Mouse (Mus musculus): Measurements from ENCODE around the gene Sox15. TPM values are rescaled to one million over a fixed set of nuclear protein-coding genes. Genes with fewer than 3 reads are reported as not detected.

Gene Sox15
- polyA plus RNA-seq, 1 experiment from 2014 or later, result 5.2 TPM

- H3K27ac ChIP-seq (replicated peaks), result peak overlapping the region; percentile 52
- peaks cover 57% of the 10 kb centered on the region for H3K36me3 ChIP-seq
- no peak overlapping the region for H3K4me2 ChIP-seq (replicated peaks)
- H3K4me3 ChIP-seq (replicated peaks), result no peak overlapping the region
- H3K4me1 ChIP-seq, result peaks cover 29% of the 10 kb centered on the region
- no peak for ATAC-seq (ENCODE audit: insufficient number of reproducible peaks, low FRiP score, low TSS enrichment, low read depth)
- H3K27me3 ChIP-seq, result no peaks in the 10 kb centered on the region
- H3K9me3 ChIP-seq (replicated peaks), result no peaks in the 10 kb centered on the region
- WGBS, result 88% methylated on average over 7 of the region's 7 CpGs
- no peak overlapping the region for H3K9ac ChIP-seq
These were observed 9.7 kb downstream of the Sox15 start for GRCm38 (mm10) chr11:69664841-69665240.

DNA sequence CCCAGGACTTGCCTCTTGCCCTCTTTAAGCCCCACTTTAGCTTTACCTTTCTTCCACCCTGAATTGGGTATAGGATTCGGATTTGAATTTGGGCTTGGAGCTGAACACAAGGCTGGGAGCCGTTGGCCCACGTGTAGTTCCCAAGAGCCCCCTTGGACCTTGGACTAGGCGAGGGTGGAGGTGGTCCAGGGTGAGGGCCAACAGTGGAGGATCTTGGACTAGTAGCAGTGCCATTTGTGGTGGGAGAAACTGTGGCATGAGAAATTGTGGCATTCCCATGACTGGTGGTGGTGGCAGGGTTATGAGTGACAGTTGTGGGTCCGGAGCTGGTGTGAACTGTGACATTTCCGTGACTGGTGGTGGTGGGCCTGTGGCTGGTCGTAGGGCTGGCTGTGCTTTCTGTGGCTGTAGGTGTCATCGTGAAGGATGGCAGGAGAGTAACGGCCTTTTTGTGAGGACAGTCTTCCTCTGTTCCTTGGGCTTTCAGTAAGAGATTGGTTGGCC lies 10.4 kb downstream of the Sox15 start:
- Histone ChIP-seq H3K4me1 (peaks cover 35% of the 10 kb centered on the region), H3K4me2 (replicated peaks) (no peak overlapping the region), H3K36me3 (peaks cover 63% of the 10 kb centered on the region), H3K9ac (no peak overlapping the region), H3K4me3 (replicated peaks) (no peak overlapping the region), H3K27ac (replicated peaks) (peak overlapping the region; percentile 41), H3K27me3 (no peaks in the 10 kb centered on the region), H3K9me3 (replicated peaks) (no peaks in the 10 kb centered on the region)
- ATAC-seq (ENCODE audit: insufficient number of reproducible peaks, low FRiP score, low TSS enrichment, low read depth), result no peak
- 74% methylated on average over 9 of the region's 9 CpGs for WGBS

GRCm38 (mm10) chr11:69665961-69666664 lies 11.0 kb downstream of the Sox15 start, which contains the start of gene Cd68:
TSS of gene Cd68 (minus strand) at chr11:69666153.
- no peak for ATAC-seq (ENCODE audit: insufficient number of reproducible peaks, low FRiP score, low TSS enrichment, low read depth)
- Histone ChIP-seq H3K4me3 (replicated peaks) (no peak within 1 kb of the TSS), H3K27ac (replicated peaks) (peak within 1 kb of the TSS; percentile 52), H3K4me1 (peaks cover 35% of the 10 kb centered on the region), H3K9me3 (replicated peaks) (no peaks in the 10 kb centered on the region), H3K36me3 (peaks cover 67% of the 10 kb centered on the region), H3K27me3 (no peaks in the 10 kb centered on the region), H3K4me2 (replicated peaks) (no peak within 1 kb of the TSS), H3K9ac (no peak within 1 kb of the TSS)
- 26% methylated on average over 7 of the region's 7 CpGs for WGBS

DNA sequence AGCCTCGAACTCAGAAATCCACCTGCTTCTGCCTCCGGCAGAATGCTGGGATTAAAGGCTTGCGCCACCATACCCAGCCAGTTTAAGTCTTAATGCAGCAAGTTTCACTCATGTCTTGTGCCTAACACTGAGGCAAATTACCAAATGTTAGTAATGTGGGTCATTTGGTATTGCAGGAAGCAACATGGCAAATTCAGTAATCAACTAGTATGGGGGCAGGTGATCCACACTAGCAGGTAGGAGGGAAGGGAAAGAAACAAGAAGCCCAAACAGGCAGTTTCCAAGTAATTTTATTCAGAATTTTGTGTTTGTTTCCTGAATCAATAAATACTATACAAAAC lies 11.5 kb downstream of the Sox15 start:
- no peak overlapping the region for H3K4me3 ChIP-seq (replicated peaks)
- H3K27me3 ChIP-seq, result no peaks in the 10 kb centered on the region
- ATAC-seq (ENCODE audit: insufficient number of reproducible peaks, low FRiP score, low TSS enrichment, low read depth), result no peak
- peaks cover 67% of the 10 kb centered on the region for H3K36me3 ChIP-seq
- H3K9me3 ChIP-seq (replicated peaks), result no peaks in the 10 kb centered on the region
- no peak overlapping the region for H3K4me2 ChIP-seq (replicated peaks)
- H3K27ac ChIP-seq (replicated peaks), result no peak overlapping the region
- no peak overlapping the region for H3K9ac ChIP-seq
- WGBS, result 77% methylated on average over 3 of the region's 3 CpGs
- peaks cover 30% of the 10 kb centered on the region for H3K4me1 ChIP-seq

DNA sequence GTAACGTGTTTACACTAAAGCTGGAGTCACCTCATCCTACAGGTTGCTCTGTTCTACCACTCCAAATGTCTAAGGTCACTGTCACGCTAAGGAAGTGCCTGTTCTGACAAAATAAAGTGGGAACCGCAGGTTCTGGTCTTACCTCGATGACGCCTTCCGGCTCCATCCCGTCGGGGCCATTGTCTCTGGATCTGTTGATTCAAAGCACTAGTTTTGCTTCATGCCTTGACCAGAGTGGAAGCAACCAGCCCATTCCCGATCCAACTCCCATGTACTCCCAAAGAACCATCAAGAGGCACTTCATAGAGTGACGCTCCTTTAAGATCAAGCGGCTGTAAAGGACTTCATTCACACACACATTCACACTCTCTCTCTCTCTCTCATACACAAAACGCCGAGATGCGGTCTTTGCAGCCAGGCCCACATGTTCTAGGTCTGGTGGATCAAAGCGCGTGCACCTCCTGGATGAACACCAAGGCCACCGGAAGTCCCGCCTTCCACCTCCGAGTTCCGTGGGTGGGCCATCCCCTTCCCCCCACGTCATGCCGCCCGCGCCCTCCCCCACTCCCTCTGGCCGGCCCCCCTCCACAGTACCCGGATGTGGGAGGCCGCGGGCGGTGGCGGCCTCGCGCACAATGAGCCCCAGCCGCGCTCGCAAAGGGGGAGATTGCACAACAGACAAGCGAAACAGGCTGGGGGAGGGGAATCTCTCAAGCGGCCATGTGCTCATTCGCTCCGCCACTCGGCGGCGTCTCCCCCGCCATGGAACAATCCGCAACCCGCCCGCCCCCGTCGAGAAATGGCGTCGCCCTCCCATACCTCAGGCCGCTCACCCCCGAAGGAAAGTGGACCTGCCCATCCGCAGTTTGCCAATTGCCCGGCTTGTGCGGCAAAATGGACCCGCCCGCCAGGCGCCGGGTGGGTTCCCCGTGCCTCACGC lies 15.9 kb downstream of the Sox15 start:
- H3K36me3 ChIP-seq, result peaks cover 77% of the 10 kb centered on the region
- peak overlapping the region; percentile 98 for H3K27ac ChIP-seq (replicated peaks)
- H3K4me3 ChIP-seq (replicated peaks), result peak overlapping the region; percentile 61
- no peaks in the 10 kb centered on the region for H3K9me3 ChIP-seq (replicated peaks)
- peaks cover 23% of the 10 kb centered on the region for H3K4me1 ChIP-seq
- peak overlapping the region; percentile 83 for H3K9ac ChIP-seq
- H3K4me2 ChIP-seq (replicated peaks), result peak overlapping the region; percentile 77
- ATAC-seq (ENCODE audit: insufficient number of reproducible peaks, low FRiP score, low TSS enrichment, low read depth), result peak; percentile 79
- under 1% methylated on average over 55 of the region's 61 CpGs for WGBS
- H3K27me3 ChIP-seq, result no peaks in the 10 kb centered on the region

GRCm38 (mm10) chr11:69671726-69672124 lies 16.6 kb downstream of the Sox15 start:
- peaks cover 77% of the 10 kb centered on the region for H3K36me3 ChIP-seq
- H3K27ac ChIP-seq (replicated peaks), result peak overlapping the region; percentile 98
- no peaks in the 10 kb centered on the region for H3K27me3 ChIP-seq
- peak overlapping the region; percentile 77 for H3K4me2 ChIP-seq (replicated peaks)
- ATAC-seq (ENCODE audit: insufficient number of reproducible peaks, low FRiP score, low TSS enrichment, low read depth), result no peak; the same call in 1 of the 2 replicates
- whole genome bisulfite sequencing, result under 1% methylated on average over 43 of the region's 43 CpGs
- no peaks in the 10 kb centered on the region for H3K9me3 ChIP-seq (replicated peaks)
- H3K4me1 ChIP-seq, result peaks cover 23% of the 10 kb centered on the region
- peak overlapping the region; percentile 61 for H3K4me3 ChIP-seq (replicated peaks)
- peak overlapping the region; percentile 83 for H3K9ac ChIP-seq

- Histone ChIP-seq H3K27ac (replicated peaks) (peak within 1 kb of the TSS; percentile 98), H3K4me3 (replicated peaks) (peak within 1 kb of the TSS; percentile 61), H3K9me3 (replicated peaks) (no peaks in the 10 kb centered on the region), H3K36me3 (peaks cover 79% of the 10 kb centered on the region), H3K9ac (peak within 1 kb of the TSS; percentile 83), H3K4me1 (peaks cover 23% of the 10 kb centered on the region), H3K4me2 (replicated peaks) (peak within 1 kb of the TSS; percentile 77), H3K27me3 (no peaks in the 10 kb centered on the region)
- ATAC-seq (ENCODE audit: insufficient number of reproducible peaks, low FRiP score, low TSS enrichment, low read depth), result peak; percentile 98
- under 1% methylated on average over 36 of the region's 36 CpGs for WGBS
These were observed 17.1 kb downstream of the Sox15 start, which contains the start of gene Eif4a1 for GRCm38 (mm10) chr11:69672211-69672706. TSS of gene Eif4a1 (minus strand) at chr11:69672423.

- no peak for ATAC-seq (ENCODE audit: insufficient number of reproducible peaks, low FRiP score, low TSS enrichment, low read depth)
- 93% methylated on average over 2 of the region's 2 CpGs for WGBS
- Histone ChIP-seq H3K9ac (no peak overlapping the region), H3K27me3 (no peaks in the 10 kb centered on the region), H3K4me3 (replicated peaks) (no peak overlapping the region), H3K4me2 (replicated peaks) (no peak overlapping the region), H3K4me1 (peaks cover 35% of the 10 kb centered on the region), H3K36me3 (peaks cover 46% of the 10 kb centered on the region), H3K27ac (replicated peaks) (no peak overlapping the region), H3K9me3 (replicated peaks) (no peaks in the 10 kb centered on the region)
These were observed 24.0 kb downstream of the Sox15 start for GRCm38 (mm10) chr11:69679144-69679543.

DNA sequence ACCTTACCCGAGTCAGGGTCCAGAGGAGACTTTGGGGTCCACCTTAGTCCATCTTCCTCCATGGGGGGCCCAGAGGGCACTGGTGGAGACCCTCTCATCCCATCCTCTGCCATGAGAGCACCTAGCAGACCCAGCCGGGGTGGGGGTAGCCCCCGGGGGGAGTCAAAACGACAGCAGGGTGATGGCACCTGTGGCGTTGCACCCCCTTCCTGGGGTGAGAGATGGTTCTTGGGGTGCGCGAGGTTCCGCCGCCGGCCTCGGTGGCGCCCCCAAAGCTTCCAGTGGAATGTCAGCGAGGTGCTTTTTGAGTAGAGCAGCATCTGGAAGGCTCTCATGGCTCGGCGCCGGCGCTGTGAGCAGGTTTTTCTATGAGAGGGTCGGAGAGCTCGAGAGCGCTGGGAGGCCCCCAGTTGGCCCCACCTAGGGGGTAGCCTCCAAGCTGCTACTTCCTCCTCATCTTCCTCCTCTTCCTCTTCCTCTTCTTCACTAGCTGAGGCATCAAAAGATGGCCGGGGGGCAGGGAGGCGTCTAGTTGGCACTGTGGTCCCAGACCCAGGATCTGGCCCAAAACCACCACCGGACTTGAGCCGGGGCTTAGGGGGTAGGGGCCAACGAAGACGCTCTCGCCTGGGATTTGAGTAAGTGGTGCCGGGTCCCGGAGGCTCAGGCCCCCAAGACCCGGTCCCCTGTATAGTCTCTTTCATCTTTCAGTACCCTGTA lies 25.2 kb downstream of the Sox15 start:
- no peak for ATAC-seq (ENCODE audit: insufficient number of reproducible peaks, low FRiP score, low TSS enrichment, low read depth)
- peak overlapping the region; percentile 80 for H3K4me3 ChIP-seq (replicated peaks)
- H3K36me3 ChIP-seq, result peaks cover 35% of the 10 kb centered on the region
- H3K27me3 ChIP-seq, result no peaks in the 10 kb centered on the region
- peak overlapping the region; percentile 85 for H3K4me2 ChIP-seq (replicated peaks)
- no peaks in the 10 kb centered on the region for H3K9me3 ChIP-seq (replicated peaks)
- WGBS, result 88% methylated on average over 30 of the region's 30 CpGs
- H3K4me1 ChIP-seq, result peaks cover 45% of the 10 kb centered on the region
- H3K9ac ChIP-seq, result peak overlapping the region; percentile 78; the same call in 1 of the 2 replicates
- no peak overlapping the region for H3K27ac ChIP-seq (replicated peaks)

- peak; percentile 95 for ATAC-seq (ENCODE audit: insufficient number of reproducible peaks, low FRiP score, low TSS enrichment, low read depth)
- Histone ChIP-seq H3K36me3 (peaks cover 22% of the 10 kb centered on the region), H3K4me3 (replicated peaks) (peak within 1 kb of the TSS; percentile 80), H3K9ac (peak within 1 kb of the TSS; percentile 78), H3K9me3 (replicated peaks) (no peaks in the 10 kb centered on the region), H3K27me3 (no peaks in the 10 kb centered on the region), H3K4me1 (peaks cover 58% of the 10 kb centered on the region), H3K27ac (replicated peaks) (peak within 1 kb of the TSS; percentile 97), H3K4me2 (replicated peaks) (peak within 1 kb of the TSS; percentile 85)
- under 1% methylated on average over 70 of the region's 80 CpGs for WGBS
These were observed 26.4 kb downstream of the Sox15 start, which contains the start of gene Senp3 for GRCm38 (mm10) chr11:69681314-69682208. TSS of gene Senp3 (minus strand) at chr11:69682084.

Data from embryonic facial prominence, embryonic 15.5 days (tissue).